Mouse (Mus musculus) hindbrain, postnatal 0 days (tissue): ENCODE data around the gene Trib3. TPM values are rescaled to one million over a fixed set of nuclear protein-coding genes. Genes with fewer than 3 reads are reported as not detected.
A peak's percentile ranks its signal among the peaks of the same experiment; 100 is the strongest.

Experiments used
- ATAC-seq: fragments of 200-750 bp; cut with Nextera tagmentation; 2 replicates; pipeline ENCODE4 v1.8.0; 2017; ENCODE audit warnings: mild to moderate bottlenecking, moderate TSS enrichment, moderate library complexity
- DNase-seq: peaks from one replicate; pipeline ENCODE4 v3.0.0-alpha.2; 2015; ENCODE audit warnings: low spot score
- H3K27ac ChIP-seq: fragments of 300-500 bp; sonication (generic); 2 replicates; pipeline ENCODE4 v1.5.1; 2014; ENCODE audit warnings: mild to moderate bottlenecking
- H3K27me3 ChIP-seq: fragments of 300-500 bp; sonication (generic); 2 replicates; pipeline ENCODE4 v1.6.1; 2014; ENCODE audit warnings: low read length, mixed read lengths; ENCODE audit not compliant: insufficient read depth
- H3K36me3 ChIP-seq: fragments of 300-500 bp; sonication (generic); 2 replicates; pipeline ENCODE4 v1.6.1; 2014; ENCODE audit warnings: low read length, mixed read lengths; ENCODE audit not compliant: insufficient read depth
- H3K4me1 ChIP-seq: fragments of 300-500 bp; sonication (generic); 2 replicates; pipeline ENCODE4 v1.6.1; 2014; ENCODE audit warnings: antibody characterized with exemption, low read length, mixed read lengths; ENCODE audit not compliant: insufficient read depth
- H3K4me2 ChIP-seq: fragments of 300-500 bp; sonication (generic); 2 replicates; pipeline ENCODE4 v1.6.1; 2014; ENCODE audit warnings: low read depth, mild to moderate bottlenecking, low read length, moderate library complexity, mixed read lengths
- H3K4me3 ChIP-seq: fragments of 300-500 bp; sonication (generic); 2 replicates; pipeline ENCODE4 v1.5.1; 2014; ENCODE audit warnings: low read length
- H3K9ac ChIP-seq: fragments of 300-500 bp; sonication (generic); replicated peaks from 2 replicates; pipeline ENCODE4 v1.6.1; 2014; ENCODE audit warnings: mild to moderate bottlenecking, low read length, moderate library complexity, mixed read lengths
- H3K9me3 ChIP-seq: fragments of 300-500 bp; sonication (generic); 2 replicates; pipeline ENCODE4 v1.6.1; 2016; ENCODE audit warnings: low read length, mixed read lengths
- CTCF ChIP-seq: IDR thresholded peaks from 2 replicates; pipeline ENCODE4 v1.5.1; 2016; ENCODE audit warnings: antibody characterized with exemption, control low read depth, low read depth
- WGBS: fragments of 180-500 bp; shearing (Covaris S2); extraction: QIAGEN DNeasy Blood & Tissue Kit; methylation state at CpG from one replicate; pipeline ENCODE4 v1.1.7; 2014; 5-methylcytosine and 5-hydroxymethylcytosine counted together
- polyA plus RNA-seq: library from polyadenylated mRNA; unstranded; fragments of >200 nt; fragmentation: Nextera tagmentation; extraction: Ambion mirVana; gene quantifications from 2 replicates; pipeline ENCODE4 v1.2.1, GENCODE M21; 2015
- total RNA-seq: library from RNA; depleted of rRNA; stranded (reverse); fragments of >200 nt; gene quantifications from 2 replicates; pipeline ENCODE4 v1.2.3, GENCODE M21; 2014

The Trib3 gene
- total and polyA plus RNA-seq, 2 experiments from 2014 or later: 2.5 to 2.7 TPM

- Histone ChIP-seq H3K27ac (no peak overlapping the region), H3K4me3 (no peak overlapping the region), H3K4me1 (no peaks in the 10 kb centered on the region; the same call in 1 of the 2 replicates), H3K9ac (no peak overlapping the region), H3K4me2 (no peak overlapping the region), H3K27me3 (no peaks in the 10 kb centered on the region), H3K9me3 (no peaks in the 10 kb centered on the region), H3K36me3 (no peaks in the 10 kb centered on the region)
- TF ChIP-seq CTCF: no peak
- ATAC-seq (no peak), DNase-seq (no peak)
- 90% methylated on average over 11 of the region's 11 CpGs for WGBS
Measured at GRCm38 (mm10) chr2:152337591-152338212, 6.1 kb downstream of the Trib3 start.

DNA sequence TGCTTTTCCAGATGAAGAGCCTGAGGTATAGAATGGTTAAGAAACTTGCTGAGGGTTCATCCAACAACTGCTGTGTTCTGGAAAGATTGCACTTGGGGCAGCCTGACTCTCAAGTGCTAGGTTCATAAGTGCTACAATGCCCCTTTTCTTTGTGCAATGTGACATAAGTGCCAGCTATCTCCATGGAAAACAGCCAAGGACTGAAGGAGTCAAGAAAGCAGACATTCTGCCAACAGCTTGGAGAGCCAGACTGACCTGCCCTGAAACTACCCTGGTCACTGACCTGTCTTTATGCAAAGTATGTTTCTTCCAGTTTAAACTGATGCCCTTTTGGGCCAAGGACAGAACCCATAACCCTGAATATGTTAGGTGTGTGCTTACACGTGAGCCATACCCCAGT is 7.0 kb downstream of the Trib3 start:
- no peak overlapping the region for H3K9ac ChIP-seq
- H3K9me3 ChIP-seq: no peaks in the 10 kb centered on the region
- no peak for TF ChIP-seq CTCF
- no peak overlapping the region for H3K4me3 ChIP-seq
- no peak overlapping the region for H3K27ac ChIP-seq
- no peaks in the 10 kb centered on the region for H3K4me1 ChIP-seq
- ATAC-seq (no peak), DNase-seq (no peak)
- H3K4me2 ChIP-seq: no peak overlapping the region
- H3K27me3 ChIP-seq: no peaks in the 10 kb centered on the region
- 69% methylated on average over 1 of the region's 1 CpGs for WGBS
- H3K36me3 ChIP-seq: no peaks in the 10 kb centered on the region

DNA sequence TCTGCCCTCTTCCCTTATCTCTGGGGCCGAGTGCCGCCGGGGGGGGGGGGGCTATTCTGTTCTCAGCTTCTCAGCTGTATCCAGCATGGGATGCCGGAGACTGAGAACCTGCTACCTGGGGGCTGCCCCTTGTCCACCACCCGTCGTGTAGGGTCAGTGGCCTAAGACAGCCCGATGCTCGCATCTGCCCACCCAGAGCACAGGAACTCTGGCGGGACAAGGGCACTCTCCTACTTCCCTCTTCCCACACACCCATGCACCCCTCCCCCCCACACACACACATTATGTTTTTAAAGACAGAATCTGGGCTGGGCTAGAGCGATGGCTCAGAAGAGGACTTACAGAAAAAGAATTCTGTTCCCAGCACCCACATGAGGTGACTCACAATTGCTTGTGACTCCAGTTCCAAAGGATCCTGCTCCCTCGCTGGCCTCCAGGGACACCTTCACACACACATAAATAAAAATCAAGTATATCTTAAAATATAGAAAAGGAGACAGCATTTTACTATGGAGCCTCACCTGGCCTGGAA is 8.5 kb downstream of the Trib3 start:
- Histone ChIP-seq H3K27me3 (no peaks in the 10 kb centered on the region), H3K9me3 (no peaks in the 10 kb centered on the region), H3K4me3 (no peak overlapping the region), H3K4me2 (no peak overlapping the region), H3K4me1 (peaks cover 7% of the 10 kb centered on the region), H3K36me3 (no peaks in the 10 kb centered on the region), H3K27ac (no peak overlapping the region), H3K9ac (no peak overlapping the region)
- TF ChIP-seq CTCF: no peak
- WGBS: 48% methylated on average over 11 of the region's 11 CpGs
- no peak for ATAC-seq
- no peak for DNase-seq

- Histone ChIP-seq H3K4me3 (no peak overlapping the region), H3K36me3 (peaks cover 4% of the 10 kb centered on the region; the same call in 1 of the 2 replicates), H3K9ac (no peak overlapping the region), H3K27me3 (no peaks in the 10 kb centered on the region), H3K9me3 (no peaks in the 10 kb centered on the region), H3K4me1 (peaks cover 7% of the 10 kb centered on the region), H3K27ac (no peak overlapping the region), H3K4me2 (no peak overlapping the region)
- no peak for TF ChIP-seq CTCF
- DNase-seq: no peak
- no peak for ATAC-seq
- WGBS: 76% methylated on average over 4 of the region's 4 CpGs
Measured at GRCm38 (mm10) chr2:152333345-152334006, 10.4 kb downstream of the Trib3 start.

- H3K27ac ChIP-seq: peak within 1 kb of the TSS; percentile 88
Measured at GRCm38 (mm10) chr2:152332101-152332825, 11.6 kb downstream of the Trib3 start, which contains the start of gene Rbck1. Gene Rbck1 (minus strand): TSS chr2:152332653.

GRCm38 (mm10) chr2:152330858-152331423 is 12.9 kb downstream of the Trib3 start:
- no peak for DNase-seq
- H3K27ac ChIP-seq: no peak overlapping the region
- H3K4me2 ChIP-seq: peak overlapping the region; percentile 93
- peak overlapping the region; percentile 85 for H3K4me3 ChIP-seq
- H3K27me3 ChIP-seq: no peaks in the 10 kb centered on the region
- WGBS: 74% methylated on average over 7 of the region's 7 CpGs
- H3K9ac ChIP-seq: peak overlapping the region; percentile 91; the same call in 1 of the 2 replicates
- no peaks in the 10 kb centered on the region for H3K9me3 ChIP-seq
- peaks cover 7% of the 10 kb centered on the region for H3K4me1 ChIP-seq
- H3K36me3 ChIP-seq: peaks cover 20% of the 10 kb centered on the region; the same call in 1 of the 2 replicates
- no peak for ATAC-seq
- TF ChIP-seq CTCF: no peak

More at GRCm38 (mm10) chr2:152332101-152332825, 11.6 kb downstream of the Trib3 start, which contains the start of gene Rbck1:
- H3K4me1 ChIP-seq: peaks cover 7% of the 10 kb centered on the region
- peak; percentile 97 for ATAC-seq
- peak within 1 kb of the TSS; percentile 91 for H3K9ac ChIP-seq
- peak; percentile 15 for TF ChIP-seq CTCF
- peak within 1 kb of the TSS; percentile 85 for H3K4me3 ChIP-seq
- peak; percentile 94 for DNase-seq
- H3K36me3 ChIP-seq: peaks cover 9% of the 10 kb centered on the region; the same call in 1 of the 2 replicates
- no peaks in the 10 kb centered on the region for H3K27me3 ChIP-seq
- peak within 1 kb of the TSS; percentile 93 for H3K4me2 ChIP-seq
- under 1% methylated on average over 51 of the region's 54 CpGs for WGBS
- no peaks in the 10 kb centered on the region for H3K9me3 ChIP-seq
